Comparison of ENCODE assay signal across 8 mouse cellular contexts in the genomic region with DNA sequence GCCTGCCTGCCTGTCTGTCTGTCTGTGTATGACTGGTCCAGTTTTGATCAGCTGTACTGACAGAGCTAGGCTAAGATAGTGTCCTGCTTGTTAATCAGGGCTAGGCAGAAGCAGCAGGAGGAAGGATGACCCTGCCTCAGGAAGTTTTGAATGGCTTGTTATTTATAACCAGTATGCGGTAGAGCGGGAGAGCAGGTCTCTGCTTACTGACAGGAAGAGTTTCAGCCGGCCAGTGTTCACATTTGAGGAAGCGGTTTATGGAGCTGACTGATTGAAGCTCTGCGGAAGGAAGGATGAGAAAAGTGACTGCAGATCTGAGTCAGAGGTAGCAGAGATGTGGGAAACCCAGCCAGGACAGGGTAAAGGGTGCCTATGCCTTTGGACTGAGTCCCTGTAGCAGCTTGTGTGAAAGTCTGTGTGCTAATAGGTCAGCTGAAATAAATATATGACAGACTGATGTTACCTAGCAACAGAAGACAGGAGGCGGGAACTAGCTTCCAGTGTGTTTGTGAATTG. TPM values are rescaled to one million over a fixed set of nuclear protein-coding genes. Genes with fewer than 3 reads are reported as not detected.
DNase-seq lines count a peak whose midpoint lies in the region; ATAC-seq and TF ChIP-seq lines count a peak whose summit lies in the region.

No protein-coding gene starts in this region.

- H3K4me3 ChIP-seq in heart, embryonic 12.5 days: peak overlapping the region; percentile 19
- H3K4me3 ChIP-seq in kidney, embryonic 15.5 days (replicated peaks): no peak overlapping the region
- no peak overlapping the region for H3K4me3 ChIP-seq in neural tube, embryonic 13.5 days

- no peaks in the 10 kb centered on the region for H3K27me3 ChIP-seq in heart, embryonic 12.5 days (replicated peaks)
- H3K27me3 ChIP-seq in kidney, embryonic 15.5 days: no peaks in the 10 kb centered on the region
- peaks cover 36% of the 10 kb centered on the region for H3K27me3 ChIP-seq in neural tube, embryonic 13.5 days

- WGBS in heart, embryonic 12.5 days: 27% methylated on average over 6 of the region's 6 CpGs
- 16% methylated on average over 6 of the region's 6 CpGs for WGBS in kidney, embryonic 15.5 days
- 27% methylated on average over 6 of the region's 6 CpGs for WGBS in neural tube, embryonic 13.5 days

- H3K9me3 ChIP-seq in heart, embryonic 12.5 days (replicated peaks): no peaks in the 10 kb centered on the region
- H3K9me3 ChIP-seq in kidney, embryonic 15.5 days (replicated peaks): no peaks in the 10 kb centered on the region
- H3K9me3 ChIP-seq in neural tube, embryonic 13.5 days: no peaks in the 10 kb centered on the region

- peaks cover 19% of the 10 kb centered on the region for H3K4me1 ChIP-seq in heart, embryonic 12.5 days (replicated peaks)
- H3K4me1 ChIP-seq in kidney, embryonic 15.5 days: peaks cover 28% of the 10 kb centered on the region
- peaks cover 21% of the 10 kb centered on the region for H3K4me1 ChIP-seq in neural tube, embryonic 13.5 days (replicated peaks)

- peaks cover 5% of the 10 kb centered on the region for H3K36me3 ChIP-seq in heart, embryonic 12.5 days
- H3K36me3 ChIP-seq in kidney, embryonic 15.5 days: no peaks in the 10 kb centered on the region
- no peaks in the 10 kb centered on the region for H3K36me3 ChIP-seq in neural tube, embryonic 13.5 days

- H3K9ac ChIP-seq in heart, embryonic 12.5 days: peak overlapping the region; percentile 10; the same call in 1 of the 2 replicates
- H3K9ac ChIP-seq in kidney, embryonic 15.5 days: no peak overlapping the region
- no peak overlapping the region for H3K9ac ChIP-seq in neural tube, embryonic 13.5 days

- TF ChIP-seq POLR2A in brain, embryonic 14.5 days (IDR thresholded peaks at IDR 0.05; ENCODE audit: borderline replicate concordance, extremely low read depth, insufficient read depth, insufficient read length, poor library complexity, severe bottlenecking): no peak

- peak; percentile 38 for ATAC-seq in frontal cortex, adult (ENCODE audit: low TSS enrichment)
- peak; percentile 90 for ATAC-seq in heart, embryonic 12.5 days (ENCODE audit: insufficient number of reproducible peaks, low FRiP score)
- ATAC-seq in kidney, embryonic 15.5 days (replicated peaks; ENCODE audit: low FRiP score): peak; percentile 84
- ATAC-seq in neural tube, embryonic 13.5 days (ENCODE audit: low read depth): peak; percentile 75; the same call in 1 of the 2 replicates

- peak overlapping the region; percentile 55 for H3K4me2 ChIP-seq in heart, embryonic 12.5 days
- H3K4me2 ChIP-seq in kidney, embryonic 15.5 days: peak overlapping the region; percentile 38
- peak overlapping the region; percentile 13; the same call in 1 of the 2 replicates for H3K4me2 ChIP-seq in neural tube, embryonic 13.5 days

- H3K27ac ChIP-seq in heart, embryonic 12.5 days (ENCODE audit: poor library complexity, severe bottlenecking): peak overlapping the region; percentile 79
- peak overlapping the region; percentile 61 for H3K27ac ChIP-seq in kidney, embryonic 15.5 days
- peak overlapping the region; percentile 46; the same call in 1 of the 2 replicates for H3K27ac ChIP-seq in neural tube, embryonic 13.5 days (replicated peaks)

- no peak for TF ChIP-seq CTCF in brain, embryonic 14.5 days (IDR thresholded peaks at IDR 0.05; ENCODE audit: borderline replicate concordance, extremely low read depth, insufficient read depth, insufficient read length)

- no peak for DNase-seq in frontal cortex, postnatal 25 days (ENCODE audit: low spot score in 2 of 2)
- DNase-seq in brain, embryonic 14.5 days (ENCODE audit: low read depth): peak; percentile 44
- peak; percentile 12 to 21 for DNase-seq in lung, adult 18-20 months
- DNase-seq in gastrocnemius, postnatal 4 days (ENCODE audit: low spot score in 2 of 2): no peak

RNA-seq across cellular contexts. Expression of a gene that starts 27.9 kb away (rescaled TPM):
- polyA plus RNA-seq in brain, embryonic 14.5 days (2012; rRNA removed): 1.0 and 1.5 TPM in 2 replicates
- polyA plus RNA-seq in heart, embryonic 12.5 days (2016; fragmentation: Nextera tagmentation; extraction: Ambion mirVana): 5.1 and 5.9 TPM in 2 replicates
- polyA plus RNA-seq in kidney, embryonic 15.5 days (2015; fragmentation: Nextera tagmentation; extraction: Ambion mirVana): 4.2 and 4.4 TPM in 2 replicates
- polyA plus RNA-seq in neural tube, embryonic 13.5 days (2015; fragmentation: Nextera tagmentation; extraction: Ambion mirVana): 1.7 and 2.6 TPM in 2 replicates
- total RNA-seq in gastrocnemius, postnatal 4 days (2021): 10 to 100 TPM; 14.6 to 16.0 TPM

RNA-seq across cellular contexts. Expression of a gene that starts 41.2 kb away (rescaled TPM):
- polyA plus RNA-seq in brain, embryonic 14.5 days (2012; rRNA removed): 161 and 168 TPM in 2 replicates
- polyA plus RNA-seq in heart, embryonic 12.5 days (2016; fragmentation: Nextera tagmentation; extraction: Ambion mirVana): 142 and 148 TPM in 2 replicates
- 189 and 197 TPM in 2 replicates for polyA plus RNA-seq in kidney, embryonic 15.5 days (2015; fragmentation: Nextera tagmentation; extraction: Ambion mirVana)
- 221 and 249 TPM in 2 replicates for polyA plus RNA-seq in neural tube, embryonic 13.5 days (2015; fragmentation: Nextera tagmentation; extraction: Ambion mirVana)
- total RNA-seq in gastrocnemius, postnatal 4 days (2021): 10 to 100 TPM; 57.9 to 60.7 TPM

RNA-seq across cellular contexts. Expression of a gene that starts 56.5 kb away (rescaled TPM):
- 0.16 and 0.21 TPM in 2 replicates for polyA plus RNA-seq in brain, embryonic 14.5 days (2012; rRNA removed)
- 0.30 TPM in 1 of 2 replicates, not detected in the other for polyA plus RNA-seq in heart, embryonic 12.5 days (2016; fragmentation: Nextera tagmentation; extraction: Ambion mirVana)
- 0.70 and 1.9 TPM in 2 replicates for polyA plus RNA-seq in kidney, embryonic 15.5 days (2015; fragmentation: Nextera tagmentation; extraction: Ambion mirVana)
- 0.87 TPM in 1 of 2 replicates, not detected in the other for polyA plus RNA-seq in neural tube, embryonic 13.5 days (2015; fragmentation: Nextera tagmentation; extraction: Ambion mirVana)
- 100 to 1,000 TPM; 366 to 390 TPM for total RNA-seq in gastrocnemius, postnatal 4 days (2021)

Comparison
In these comparisons a context has a peak if more than half of its experiments do, and no peak if none do; other contexts are left out.
1. ATAC-seq: peak in every context shown above with its lines; median percentile 90 in heart, embryonic 12.5 days; 84 in kidney, embryonic 15.5 days; 75 in neural tube, embryonic 13.5 days; 38 in frontal cortex, adult.
2. DNase-seq: peak in brain, embryonic 14.5 days (single experiment) and lung, adult 18-20 months (2 of 2); none in frontal cortex, postnatal 25 days (0 of 2) and gastrocnemius, postnatal 4 days (0 of 2).
3. Peak in every context shown above with its lines, with median percentiles within 50 percentile points of each other: H3K27ac ChIP-seq and H3K4me2 ChIP-seq.